Mouse (Mus musculus): ENCODE measurements around the gene Fam198b. TPM values are rescaled to one million over a fixed set of nuclear protein-coding genes. Genes with fewer than 3 reads are reported as not detected.

Fam198b gene
- 1 to 10 TPM; 3.9 to 8.0 (median 6.7) TPM for total RNA-seq (2022)

DNA sequence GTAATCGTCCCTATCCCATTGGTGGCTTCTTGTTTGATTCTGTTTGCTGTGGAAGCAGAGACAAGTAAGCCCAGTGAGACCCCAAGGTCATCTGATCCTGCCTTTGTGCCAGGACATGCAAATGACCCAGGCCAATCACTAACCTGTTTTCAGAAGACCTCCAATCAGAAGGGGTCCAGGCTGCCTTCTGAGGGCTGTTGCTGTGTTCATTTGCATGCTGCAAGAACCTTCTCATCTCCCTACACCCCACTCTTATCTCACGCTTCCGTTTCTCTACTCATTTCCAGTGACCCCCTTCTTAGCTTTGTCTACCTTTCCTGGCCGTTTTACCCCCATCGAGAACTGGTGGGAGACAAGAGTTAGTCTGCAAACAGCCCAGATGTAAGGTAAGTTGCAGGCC, at the start of gene Fam198b:
Gene Fam198b (plus strand): TSS at position 229 of the 400 bp plus-strand sequence.
- DNase-seq (ENCODE audit: low spot score in 2 of 2): no peak

- DNase-seq (ENCODE audit: low spot score in 2 of 2): no peak
Measured at GRCm38 (mm10) chr3:79838751-79839150, 45.6 kb upstream of the Fam198b start.

DNA sequence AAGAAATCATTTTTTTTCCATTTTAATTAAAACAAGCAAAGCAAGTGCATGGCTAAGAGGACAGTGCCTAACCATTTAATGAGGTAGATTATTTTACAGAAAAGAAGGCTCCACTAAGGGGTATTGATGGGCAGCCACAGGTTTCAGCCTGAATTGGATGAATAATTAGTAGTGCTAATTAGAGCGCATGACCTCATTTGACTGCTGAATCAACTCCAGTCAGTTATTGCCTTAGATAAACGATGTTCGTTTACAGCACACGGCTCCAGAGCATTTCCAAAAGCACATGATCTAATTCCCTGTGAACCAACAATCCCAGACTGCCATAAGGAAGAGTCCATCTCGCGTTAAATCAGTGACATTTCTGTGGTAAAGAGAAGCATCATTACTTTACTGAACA, 42.9 kb upstream of the Fam198b start:
- no peak for DNase-seq (ENCODE audit: low spot score in 2 of 2)

- DNase-seq (ENCODE audit: low spot score in 2 of 2): no peak
Measured at GRCm38 (mm10) chr3:79842165-79842564, 42.2 kb upstream of the Fam198b start.

- DNase-seq (ENCODE audit: low spot score in 2 of 2): peak; percentile 23
Measured at GRCm38 (mm10) chr3:79842616-79843016, 41.7 kb upstream of the Fam198b start.

GRCm38 (mm10) chr3:79843999-79844398, 40.3 kb upstream of the Fam198b start:
- DNase-seq (ENCODE audit: low spot score in 2 of 2): no peak

DNA sequence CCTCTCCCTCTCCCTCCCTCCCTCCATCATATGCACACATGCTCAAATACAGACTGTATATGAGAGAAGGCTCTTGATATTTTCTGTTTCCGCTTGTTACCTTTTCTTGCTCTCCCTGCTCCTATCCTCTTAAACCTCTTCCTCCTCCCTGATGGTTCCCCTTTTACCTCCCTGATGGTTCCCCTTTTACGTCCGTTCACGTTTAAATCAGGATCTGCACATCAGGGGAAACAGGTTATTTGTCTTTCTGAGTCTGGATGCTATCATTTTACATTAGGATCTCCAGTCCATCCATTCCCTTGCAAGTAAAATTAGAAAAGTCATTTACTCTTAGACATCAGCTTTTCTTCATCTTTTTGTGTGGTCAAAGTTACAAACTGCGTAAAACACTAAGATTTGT, 37.7 kb upstream of the Fam198b start:
- no peak for DNase-seq (ENCODE audit: low spot score in 2 of 2)

- DNase-seq (ENCODE audit: low spot score in 2 of 2): no peak
Measured at GRCm38 (mm10) chr3:79848841-79849240, 35.5 kb upstream of the Fam198b start.

GRCm38 (mm10) chr3:79849621-79850020, 34.7 kb upstream of the Fam198b start:
- DNase-seq (ENCODE audit: low spot score in 2 of 2): no peak

DNA sequence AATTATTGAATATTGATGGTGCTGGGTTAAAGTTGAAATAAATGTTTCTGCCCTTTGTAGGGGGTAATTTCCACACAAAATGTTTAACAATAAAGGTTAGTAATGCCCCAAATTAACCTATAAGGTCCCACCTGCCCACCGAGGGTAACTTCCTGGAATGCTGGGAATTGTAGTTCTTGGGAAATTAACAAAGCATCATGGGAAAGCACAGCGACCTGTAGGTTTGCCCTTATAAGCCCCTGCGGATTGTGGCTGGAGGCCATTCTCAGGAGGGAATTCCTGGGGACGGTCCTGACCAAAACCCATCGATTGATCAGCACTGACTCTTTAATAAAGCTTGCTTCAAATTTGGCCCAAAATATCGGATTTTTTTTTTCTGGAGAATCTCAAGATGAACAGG, 33.7 kb upstream of the Fam198b start:
- DNase-seq (ENCODE audit: low spot score in 2 of 2): no peak

DNA sequence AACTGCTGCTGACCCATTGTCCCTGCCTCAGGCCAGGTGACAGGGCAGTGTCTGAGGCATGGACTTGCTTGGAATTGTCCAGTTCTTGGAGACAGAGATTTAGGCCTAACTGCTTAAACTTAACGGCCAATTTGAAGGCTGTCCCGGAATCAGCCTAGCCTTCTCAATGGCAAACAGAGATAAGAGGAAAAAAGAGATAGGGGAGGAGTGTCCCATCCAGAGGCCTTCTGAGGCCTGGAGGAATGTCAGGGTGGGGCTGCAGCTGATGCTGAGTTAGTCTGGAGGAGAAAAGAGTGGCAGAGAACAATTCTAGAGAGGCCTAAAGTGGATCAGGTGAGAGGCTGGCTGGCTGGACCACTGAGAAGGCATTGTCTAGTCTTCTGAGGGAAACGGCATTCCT, 32.2 kb upstream of the Fam198b start:
- no peak for DNase-seq (ENCODE audit: low spot score in 2 of 2)

DNA sequence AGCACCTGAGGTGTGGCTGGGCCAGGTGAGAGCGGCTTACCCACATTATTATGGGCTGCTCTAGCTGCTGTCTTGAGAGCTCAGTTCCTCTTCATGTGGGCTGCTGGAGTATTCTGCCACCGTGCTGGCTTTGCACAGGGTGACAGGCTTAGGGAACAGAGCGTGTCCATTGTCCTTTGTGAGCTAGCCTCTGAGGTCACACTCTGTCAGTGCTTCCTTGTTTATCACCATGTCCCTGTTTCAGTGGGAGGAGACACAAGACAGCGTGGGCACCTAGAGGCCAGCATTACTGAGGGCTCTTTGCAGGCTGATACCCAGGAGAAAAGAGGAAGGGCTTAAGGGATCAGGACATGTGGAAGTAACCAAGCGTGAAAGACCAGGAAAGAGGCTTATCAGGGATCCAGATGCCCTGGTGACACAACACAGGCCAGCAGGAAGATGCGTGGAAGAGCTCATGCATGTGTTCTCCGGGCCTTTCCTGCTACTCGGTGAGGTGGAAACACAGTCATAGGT, 31.6 kb upstream of the Fam198b start, which contains the start of gene Tmem144:
Gene Tmem144 (minus strand): TSS at position 120 of the 513 bp plus-strand sequence.
- DNase-seq (ENCODE audit: low spot score in 2 of 2): no peak

- no peak for DNase-seq (ENCODE audit: low spot score in 2 of 2)
Measured at GRCm38 (mm10) chr3:79857780-79858179, 26.6 kb upstream of the Fam198b start.

DNA sequence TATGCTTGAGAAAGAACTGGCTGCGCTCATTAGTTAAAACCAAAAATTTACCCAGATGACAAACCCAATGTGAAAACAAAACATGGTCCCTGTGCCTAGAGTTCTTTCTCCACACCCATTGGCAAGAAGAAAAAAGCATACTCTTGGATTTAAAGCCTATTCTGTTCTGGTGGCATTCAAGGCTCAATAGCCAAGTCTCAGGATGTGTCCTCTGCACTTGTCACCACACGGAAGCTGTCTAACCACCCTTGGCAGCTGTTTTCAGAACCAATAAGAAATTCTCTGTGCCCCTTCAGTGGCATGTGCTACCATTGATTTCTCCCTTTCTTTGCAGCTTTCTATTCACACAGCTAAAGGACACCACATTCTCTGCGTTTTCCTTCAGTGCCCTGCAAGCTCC, 26.1 kb upstream of the Fam198b start:
- no peak for DNase-seq (ENCODE audit: low spot score in 2 of 2)

- DNase-seq (ENCODE audit: low spot score in 2 of 2): no peak
Measured at GRCm38 (mm10) chr3:79864824-79865223, 19.5 kb upstream of the Fam198b start.

DNA sequence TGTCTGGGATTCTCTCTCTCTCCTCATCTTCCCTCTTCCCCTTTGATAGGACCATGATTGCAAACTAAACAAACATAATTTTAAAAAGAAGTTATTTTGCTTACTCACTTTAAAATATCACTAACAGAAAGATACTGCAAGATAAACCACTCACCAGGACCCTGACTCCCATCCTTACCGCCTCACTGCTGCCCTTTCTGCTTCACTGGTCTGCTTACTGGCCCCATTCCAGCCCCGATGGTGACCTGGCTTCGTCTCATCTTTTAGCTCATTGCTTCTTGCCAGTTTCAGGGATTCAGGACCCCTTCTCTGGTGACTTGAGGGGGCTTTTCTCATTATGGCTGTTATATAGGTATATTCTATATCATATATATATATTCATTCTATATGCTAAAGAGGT, 18.2 kb upstream of the Fam198b start:
- no peak for DNase-seq (ENCODE audit: low spot score in 2 of 2)

DNA sequence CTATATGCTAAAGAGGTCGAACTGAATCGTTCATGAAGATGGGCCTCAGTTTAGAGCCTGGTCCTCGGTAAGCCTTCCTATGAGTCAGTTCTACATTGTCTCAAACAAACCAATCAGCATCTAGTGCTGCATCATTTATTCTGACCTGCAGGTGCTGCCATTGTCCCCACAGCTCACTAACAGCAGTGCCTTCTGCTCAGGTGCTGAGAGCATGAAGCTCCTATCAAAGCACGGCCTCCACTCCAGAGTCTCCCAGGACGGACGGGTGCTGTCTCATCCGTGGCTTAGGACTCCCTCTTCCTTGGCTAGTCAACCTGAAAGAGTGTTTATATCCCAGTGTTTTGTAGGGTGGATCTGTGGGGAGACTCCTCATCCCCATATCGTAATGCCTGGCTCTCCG, 17.8 kb upstream of the Fam198b start:
- no peak for DNase-seq (ENCODE audit: low spot score in 2 of 2)

DNA sequence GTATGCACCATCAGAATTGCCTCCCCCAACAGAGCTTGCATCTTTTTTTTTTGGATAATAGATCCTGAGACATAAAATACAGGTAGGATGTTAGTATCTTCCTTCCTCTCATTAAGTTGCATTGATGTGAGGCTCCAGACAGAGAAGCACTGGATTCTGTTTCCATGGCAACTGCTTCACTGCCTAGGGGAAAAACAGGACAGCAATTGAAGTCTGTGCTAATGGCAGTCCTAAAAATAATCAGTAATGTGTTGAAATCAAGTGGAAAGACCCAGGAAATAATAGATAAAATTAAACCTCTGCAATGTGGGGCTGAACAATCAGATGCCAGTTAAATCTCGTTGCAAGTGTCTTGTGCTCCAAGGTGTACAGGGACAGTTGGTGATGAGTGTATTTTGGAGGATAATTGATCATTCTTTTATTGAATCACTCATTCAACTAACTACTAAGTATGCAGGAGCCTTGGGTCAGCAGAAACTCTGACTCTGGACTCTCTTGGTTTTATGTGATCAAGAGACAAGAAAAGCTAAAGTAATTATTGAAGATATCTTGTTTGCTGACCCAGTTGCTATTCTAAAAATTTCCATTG, 17.1 kb upstream of the Fam198b start:
- no peak for DNase-seq (ENCODE audit: low spot score in 2 of 2)

- no peak for DNase-seq (ENCODE audit: low spot score in 2 of 2)
Measured at GRCm38 (mm10) chr3:79875471-79875870, 8.9 kb upstream of the Fam198b start.

- no peak for DNase-seq (ENCODE audit: low spot score in 2 of 2)
Measured at GRCm38 (mm10) chr3:79878350-79878749, 6.0 kb upstream of the Fam198b start.

GRCm38 (mm10) chr3:79879246-79879645, 5.1 kb upstream of the Fam198b start:
- no peak for DNase-seq (ENCODE audit: low spot score in 2 of 2)

- DNase-seq (ENCODE audit: low spot score in 2 of 2): no peak
Measured at GRCm38 (mm10) chr3:79881645-79882044, 2.7 kb upstream of the Fam198b start.

GRCm38 (mm10) chr3:79883092-79883491, 1.2 kb upstream of the Fam198b start:
- DNase-seq (ENCODE audit: low spot score in 2 of 2): peak; percentile 48 to 51

DNA sequence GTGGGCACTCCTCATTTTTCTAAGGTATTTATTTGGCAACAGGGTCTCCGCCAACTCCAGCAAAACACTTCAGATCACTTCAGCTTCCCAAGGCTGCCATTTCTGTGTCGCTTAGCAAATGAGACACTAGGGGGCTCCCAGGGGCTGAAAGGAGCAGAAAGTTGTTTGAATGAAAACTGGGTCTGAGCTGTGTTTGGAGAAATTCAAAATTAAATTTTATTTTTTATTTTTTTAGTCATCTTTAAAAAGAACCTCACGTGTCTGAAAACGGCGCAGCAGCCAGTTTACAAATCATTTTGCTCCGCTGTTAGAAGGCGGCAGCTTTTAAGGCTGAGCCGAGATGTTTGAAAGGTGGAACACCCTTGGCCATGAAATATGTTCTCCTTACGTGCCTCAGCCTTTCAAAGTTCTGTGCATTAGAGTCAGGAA, 442 bp downstream of the Fam198b start:
- DNase-seq (ENCODE audit: low spot score in 2 of 2): peak in 1 of 2 experiments; percentile 25
